Mouse (Mus musculus): Measurements from ENCODE around the gene Arhgef16. TPM values are rescaled to one million over a fixed set of nuclear protein-coding genes. Genes with fewer than 3 reads are reported as not detected.

Gene Arhgef16
- 1 to 10 TPM in 1 of 2 experiments, under 1 TPM in 1; 0.77 to 1.4 TPM for total RNA-seq (2021)

DNA sequence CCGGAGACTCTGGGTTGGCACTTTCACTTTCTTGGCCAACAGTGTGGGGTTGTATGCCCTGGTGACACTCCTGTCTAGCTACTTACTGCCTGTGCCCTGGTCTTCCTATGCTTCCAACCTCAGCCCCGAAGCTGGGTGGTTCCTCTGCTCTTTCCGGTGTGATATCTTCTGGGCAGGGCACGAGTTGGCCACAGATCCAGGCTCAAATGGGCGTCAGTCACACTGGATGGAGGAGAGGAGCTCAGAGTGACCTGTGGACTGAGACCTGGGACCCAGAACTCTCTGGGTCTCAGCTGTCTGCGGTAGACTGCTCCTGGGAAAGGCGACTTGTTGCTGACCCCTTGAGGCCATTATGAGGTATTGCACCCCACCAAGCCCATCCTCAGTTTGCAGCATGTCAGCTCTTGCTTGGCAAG lies at the start of gene Arhgef16:
Gene Arhgef16 (minus strand): TSS at position 211 of the 416 bp plus-strand sequence.
- intact Hi-C loops (cut with DNase I) = loop anchor here (2.0 to 10.0 kb wide), 2 partner anchors 139 to 237 kb away; no protein-coding TSS in a partner anchor
- DNase-seq = peak; percentile 56 to 70

DNA sequence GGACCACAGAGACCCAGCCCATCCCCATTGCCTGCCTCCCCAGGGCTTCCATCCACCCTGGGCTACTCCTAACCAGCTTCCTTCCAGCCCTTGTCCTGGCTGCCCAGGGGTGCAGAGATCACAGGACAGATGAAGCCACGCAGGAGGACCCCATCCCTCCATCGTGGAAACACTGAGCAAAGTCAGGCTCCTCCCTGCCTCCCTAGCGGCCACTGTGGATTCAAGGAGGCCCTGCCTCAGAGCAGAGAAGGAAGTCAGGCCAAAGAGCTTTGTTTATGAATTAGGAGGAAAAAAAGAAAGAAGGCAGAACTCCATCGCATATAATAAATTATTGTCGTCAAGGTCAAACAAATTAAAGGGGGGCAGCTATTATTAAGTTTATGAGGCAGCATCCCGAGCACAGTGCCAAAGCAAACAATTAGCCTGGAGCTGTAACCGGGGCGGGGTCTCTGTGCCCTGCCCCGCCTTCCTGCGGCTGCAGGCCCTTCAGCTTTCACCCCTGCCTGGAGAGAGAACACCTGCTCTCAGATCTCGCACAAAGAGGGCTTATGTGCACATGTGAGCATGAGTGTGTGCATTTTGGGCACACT lies 46.8 kb upstream of the Arhgef16 start:
- no peak for DNase-seq
- intact Hi-C loops (cut with DNase I) = no loop called here

DNA sequence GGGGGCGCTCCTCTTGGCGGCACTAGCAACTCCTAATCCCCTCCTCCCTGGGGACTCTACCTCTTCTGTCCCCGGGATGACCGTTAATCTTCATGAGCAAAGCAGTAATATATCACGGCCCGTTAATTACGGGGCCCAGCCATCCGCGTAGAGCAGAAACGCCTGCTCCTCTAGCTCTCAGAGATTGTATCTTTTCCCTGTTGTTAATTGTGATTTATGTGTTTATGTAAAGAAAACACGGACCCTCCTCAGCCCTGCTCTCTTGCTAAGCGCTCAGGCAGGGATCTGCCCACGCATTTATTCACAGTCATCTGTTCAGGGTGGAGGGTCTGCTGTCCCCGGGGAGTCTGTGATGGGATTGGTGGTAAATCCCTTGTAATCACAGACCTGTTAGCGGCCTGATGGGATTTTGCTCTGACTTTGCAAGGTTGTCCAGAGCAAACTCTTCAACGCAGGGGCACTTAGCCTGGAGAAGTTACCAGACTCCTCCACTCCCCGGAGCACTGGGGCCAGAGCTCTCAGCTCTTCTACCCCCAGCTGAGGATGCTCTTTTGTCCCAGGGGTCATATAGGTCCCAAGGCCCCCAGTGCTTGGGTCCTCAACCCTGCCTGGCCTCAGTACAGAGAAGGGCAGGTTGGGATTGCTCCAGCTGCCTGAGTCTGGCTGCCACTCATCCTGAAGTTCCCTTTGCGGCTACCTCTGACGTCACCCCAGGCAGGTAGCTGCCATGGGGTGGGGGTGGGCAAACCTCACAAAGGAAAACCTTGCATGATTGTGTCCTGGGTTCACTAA lies 45.5 kb upstream of the Arhgef16 start:
- DNase-seq = no peak
- intact Hi-C loops (cut with DNase I) = no loop called here

DNA sequence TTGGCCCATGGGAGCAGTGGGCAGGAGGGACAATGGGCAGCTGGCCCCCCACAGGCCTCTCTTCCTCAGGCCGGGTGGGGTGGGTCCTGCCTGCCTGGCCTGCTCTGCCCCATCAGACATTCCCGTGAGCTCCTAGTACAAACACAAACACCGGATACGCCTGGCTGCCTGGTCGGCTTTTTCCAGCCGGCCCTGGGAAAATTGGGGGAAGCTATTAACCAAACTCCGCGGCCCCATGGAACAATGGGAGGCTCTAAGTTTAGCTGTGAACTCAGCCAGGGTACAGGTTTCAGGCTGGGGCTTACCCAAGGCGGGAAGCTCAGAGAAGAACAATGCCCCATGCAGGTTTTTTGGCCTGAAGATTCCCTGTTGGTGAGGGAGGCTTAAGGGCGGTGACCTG lies 35.2 kb upstream of the Arhgef16 start:
- intact Hi-C loops (cut with DNase I) = no loop called here
- peak; percentile 57 to 66 for DNase-seq

DNA sequence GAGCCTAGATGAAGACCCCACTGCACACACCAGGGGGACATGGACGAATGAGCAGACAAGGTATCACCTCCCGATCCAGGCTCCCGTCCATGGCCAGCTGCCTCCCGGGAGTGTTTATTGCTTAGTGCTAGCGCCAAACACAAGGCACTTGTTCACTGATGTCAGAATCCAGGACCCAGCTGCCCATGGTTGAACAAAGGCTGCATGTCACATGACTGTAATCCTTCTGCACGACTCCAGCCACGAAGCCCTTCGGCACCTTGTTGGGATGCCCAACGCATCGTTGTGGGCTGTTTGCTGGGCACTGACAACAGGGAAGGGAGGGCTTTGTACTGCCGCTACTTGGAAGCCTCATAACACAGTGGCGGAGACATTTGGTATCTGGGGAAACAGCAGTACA lies 34.3 kb upstream of the Arhgef16 start, which contains the start of gene B230104I21Rik:
Gene B230104I21Rik (plus strand): TSS at position 367 of the 400 bp plus-strand sequence.
- no peak for DNase-seq
- intact Hi-C loops (cut with DNase I) = no loop called here

DNA sequence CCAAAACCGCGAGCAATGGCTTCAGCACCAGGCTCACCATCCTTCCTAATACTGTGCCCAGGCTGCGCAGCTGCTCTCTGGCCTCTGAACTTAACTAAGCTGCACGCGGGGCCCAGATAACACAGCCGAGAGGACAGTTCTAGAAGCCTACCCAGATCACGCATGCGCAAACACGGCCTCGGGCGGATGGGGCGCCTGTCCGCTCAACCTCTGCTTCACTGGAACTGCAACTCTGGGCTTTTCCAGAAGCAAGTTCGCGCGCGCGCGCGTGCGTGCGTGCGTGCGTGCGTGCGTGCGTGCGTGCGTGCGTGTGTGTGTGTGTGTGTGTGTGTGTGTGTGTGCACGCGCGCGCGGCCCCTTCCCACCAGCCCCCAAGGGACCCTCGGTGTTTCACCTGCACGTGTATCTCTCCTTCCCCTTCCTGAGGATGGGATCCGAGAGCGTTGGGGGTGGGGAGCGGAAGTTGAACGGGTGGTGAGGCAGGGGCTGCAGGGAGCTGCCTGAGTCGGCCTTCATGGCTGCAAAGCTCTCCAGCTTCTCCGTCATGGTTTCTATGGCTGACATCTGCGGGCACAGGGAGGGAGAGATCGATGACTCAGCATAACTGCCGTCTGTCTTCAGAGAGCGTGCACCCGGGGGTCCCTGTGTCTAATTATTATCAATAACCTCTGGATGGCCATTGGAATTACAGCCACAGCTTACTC lies 33.4 kb upstream of the Arhgef16 start:
- DNase-seq = peak; percentile 42 to 53
- intact Hi-C loops (cut with DNase I) = loop anchor here (5.0 kb wide), 1 partner anchor 477 kb away; no protein-coding TSS in a partner anchor

DNA sequence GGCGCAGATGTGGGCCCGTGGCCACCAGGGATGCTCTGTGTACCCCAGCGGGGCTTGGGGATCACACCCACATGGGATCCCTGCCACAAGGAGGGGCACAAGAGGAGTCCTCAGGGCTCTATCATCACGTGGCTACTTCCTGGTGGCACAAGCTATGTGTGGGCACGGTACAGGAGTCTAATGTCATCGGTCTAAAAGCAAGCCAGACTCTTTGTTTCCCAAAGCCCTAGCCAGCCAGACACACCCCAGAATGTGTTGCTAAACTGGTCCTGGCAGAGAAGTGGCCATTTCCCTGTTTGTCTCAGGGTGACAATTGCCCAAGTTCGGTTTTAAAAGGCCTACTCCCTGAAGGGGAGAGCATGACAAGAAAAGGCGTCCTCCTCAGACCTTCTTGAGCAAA lies 31.8 kb upstream of the Arhgef16 start:
- intact Hi-C loops (cut with DNase I) = loop anchor here (5.0 kb wide), 1 partner anchor 479 kb away; no protein-coding TSS in a partner anchor
- peak; percentile 51 to 67 for DNase-seq

DNA sequence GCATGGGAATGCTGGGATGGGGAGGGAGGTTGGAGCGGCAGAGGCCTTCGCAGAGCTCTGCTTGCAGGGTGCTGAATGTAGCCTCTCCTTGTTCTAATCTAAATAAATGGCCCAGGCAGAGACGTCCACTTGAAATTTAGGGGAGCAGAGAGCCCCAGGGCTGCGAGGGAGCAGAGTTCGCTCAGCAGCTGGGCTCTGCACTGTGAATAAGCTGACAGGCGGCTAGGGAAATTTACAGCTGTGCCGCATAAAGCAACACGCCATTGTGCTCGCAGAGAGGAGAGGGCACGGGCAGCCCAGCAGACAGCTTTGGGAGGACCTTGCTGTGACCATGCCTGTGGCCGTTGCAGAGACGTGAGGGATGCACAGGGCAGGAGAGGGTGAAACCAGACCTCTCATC lies 29.8 kb upstream of the Arhgef16 start:
- DNase-seq = no peak
- intact Hi-C loops (cut with DNase I) = loop anchor here (2.0 to 5.0 kb wide), 2 partner anchors 304 to 481 kb away; no protein-coding TSS in a partner anchor

DNA sequence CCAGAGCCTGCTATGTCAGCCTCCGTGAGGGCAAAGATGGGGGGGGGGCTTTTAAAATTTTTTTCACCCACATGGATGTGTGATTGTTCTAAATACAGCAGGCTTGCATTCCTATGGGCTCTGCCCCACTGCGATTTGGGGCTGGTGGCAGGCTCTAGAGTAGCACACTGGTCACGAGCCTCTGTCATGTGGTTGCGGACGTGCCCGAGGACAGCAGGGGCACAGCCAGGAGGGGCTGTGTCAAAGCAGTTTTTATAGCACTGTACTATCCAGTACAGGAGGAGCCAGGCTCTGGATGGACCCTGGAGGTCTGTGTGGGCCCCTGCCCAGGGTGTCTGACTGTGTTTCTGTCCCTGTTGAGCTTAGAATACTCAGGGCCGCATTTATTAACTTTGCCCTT lies 28.5 kb upstream of the Arhgef16 start:
- peak; percentile 66 to 77 for DNase-seq
- intact Hi-C loops (cut with DNase I) = loop anchor here (2.0 to 5.0 kb wide), 2 partner anchors 305 to 482 kb away; no protein-coding TSS in a partner anchor

DNA sequence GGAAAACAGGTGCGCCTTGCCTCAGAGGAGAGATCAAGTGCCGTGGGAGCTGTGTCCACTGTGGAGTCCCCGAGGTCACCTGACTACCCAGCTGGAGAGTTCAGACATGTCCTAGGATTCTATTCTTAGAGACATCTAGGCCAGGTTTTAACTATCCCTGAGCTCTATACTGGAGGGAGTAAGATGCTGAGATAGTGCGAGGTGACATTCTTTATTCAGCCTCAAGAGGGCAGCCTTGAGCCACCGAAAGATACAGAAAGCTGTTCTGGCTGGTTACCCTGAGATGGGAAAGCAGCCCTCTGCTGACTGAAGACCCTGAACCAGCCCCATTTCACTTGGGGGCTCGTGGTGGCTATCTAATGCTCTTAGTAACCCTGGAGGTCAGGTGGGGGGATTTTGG lies 27.4 kb upstream of the Arhgef16 start:
- DNase-seq = peak; percentile 74 to 86
- intact Hi-C loops (cut with DNase I) = loop anchor here (1.0 to 10.0 kb wide), 6 partner anchors 30 to 468 kb away; no protein-coding TSS in a partner anchor

DNA sequence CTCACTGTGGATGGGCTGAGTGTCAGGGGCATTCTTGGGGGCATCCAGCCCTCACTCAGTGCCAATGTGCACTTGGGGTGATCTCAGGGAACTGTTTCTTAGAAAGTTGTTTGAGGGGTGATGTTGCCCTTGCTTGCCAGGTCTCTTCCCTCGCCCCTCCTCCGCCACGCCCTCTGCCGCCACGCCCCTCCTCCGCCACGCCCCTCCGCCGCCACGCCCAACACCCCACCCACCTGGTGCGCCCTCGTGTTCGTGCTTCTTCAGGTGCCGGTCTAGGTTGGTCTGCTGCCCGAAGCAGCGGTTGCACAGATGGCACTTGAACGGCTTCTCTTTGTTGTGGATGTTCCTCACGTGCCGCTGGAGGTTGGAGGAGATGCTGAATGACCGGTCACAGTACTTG lies 27.0 kb upstream of the Arhgef16 start:
- no peak for DNase-seq
- intact Hi-C loops (cut with DNase I) = loop anchor here (2.0 to 10.0 kb wide), 5 partner anchors 30 to 469 kb away; no protein-coding TSS in a partner anchor

DNA sequence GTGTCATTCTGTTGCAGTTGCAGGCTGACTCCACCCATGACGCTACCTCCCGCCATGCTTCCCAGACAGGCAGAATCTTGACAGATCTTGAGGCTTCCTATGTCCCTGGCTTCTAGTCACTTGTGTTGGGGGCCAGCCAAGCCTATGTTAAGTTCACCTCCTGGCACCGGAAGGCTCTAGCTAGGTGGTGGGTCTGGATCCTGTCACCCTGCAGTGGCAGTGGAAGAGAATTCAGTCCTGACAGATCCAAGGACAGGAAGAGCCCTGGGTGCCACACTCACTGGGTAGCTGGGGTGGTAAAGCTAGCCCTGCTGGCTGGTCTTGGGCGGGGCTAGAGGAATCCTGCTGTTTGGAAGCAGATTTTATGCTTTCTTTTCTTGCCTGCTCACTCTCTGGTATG lies 23.9 kb upstream of the Arhgef16 start:
- intact Hi-C loops (cut with DNase I) = loop anchor here (5.0 to 10.0 kb wide), 2 partner anchors 189 to 472 kb away; no protein-coding TSS in a partner anchor
- DNase-seq = peak in 1 of 2 experiments; percentile 48

DNA sequence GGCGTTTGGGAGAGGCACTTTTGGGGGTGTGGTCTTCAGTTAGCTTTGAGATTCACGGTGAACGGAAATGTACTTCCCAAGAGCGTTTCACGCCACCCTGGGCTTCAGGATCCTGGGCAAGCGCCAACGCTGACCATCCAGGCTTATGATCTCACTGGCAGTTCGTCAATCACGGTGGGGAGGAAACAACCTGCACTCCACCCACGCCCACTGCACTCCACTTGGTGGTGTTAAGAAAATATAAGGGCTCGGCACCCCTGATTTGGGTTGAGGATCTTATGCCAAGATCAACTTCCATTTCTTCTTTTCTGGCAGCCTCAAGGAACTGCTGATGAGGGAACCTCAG lies 12.1 kb upstream of the Arhgef16 start:
- no peak for DNase-seq
- intact Hi-C loops (cut with DNase I) = no loop called here

DNA sequence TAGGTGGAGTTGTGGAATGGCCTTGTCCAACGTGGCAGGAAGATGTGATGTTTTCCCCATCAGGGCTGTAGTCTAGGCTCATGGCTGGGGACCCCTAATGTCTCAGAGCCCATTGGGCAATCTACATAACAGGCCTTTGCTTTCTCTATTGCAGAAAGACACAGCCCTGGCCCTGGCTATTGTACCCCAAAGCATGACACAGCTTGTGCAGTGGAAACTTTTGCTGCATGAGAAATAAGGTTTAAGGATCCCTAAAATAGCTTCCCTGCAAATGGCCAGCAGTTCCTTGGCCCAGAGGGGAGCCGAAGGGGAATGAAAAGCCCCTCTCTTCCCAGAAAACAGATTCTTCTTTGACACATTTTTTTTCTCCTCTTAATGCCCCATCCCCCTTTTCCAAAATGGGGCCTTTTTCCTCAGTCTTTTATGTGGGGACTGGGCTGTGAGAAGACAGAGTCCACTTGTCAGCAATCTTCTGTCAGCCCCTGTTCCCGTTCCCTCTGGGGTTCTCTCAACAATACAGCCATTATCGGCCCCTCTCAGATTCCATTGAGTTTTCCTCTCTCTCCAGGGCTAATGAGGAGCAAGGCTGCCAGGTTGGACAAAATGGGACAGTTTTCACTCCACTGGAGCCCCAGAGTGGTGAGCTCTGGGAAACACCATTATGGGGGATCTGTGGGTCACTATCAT lies 11.6 kb upstream of the Arhgef16 start:
- intact Hi-C loops (cut with DNase I) = no loop called here

DNA sequence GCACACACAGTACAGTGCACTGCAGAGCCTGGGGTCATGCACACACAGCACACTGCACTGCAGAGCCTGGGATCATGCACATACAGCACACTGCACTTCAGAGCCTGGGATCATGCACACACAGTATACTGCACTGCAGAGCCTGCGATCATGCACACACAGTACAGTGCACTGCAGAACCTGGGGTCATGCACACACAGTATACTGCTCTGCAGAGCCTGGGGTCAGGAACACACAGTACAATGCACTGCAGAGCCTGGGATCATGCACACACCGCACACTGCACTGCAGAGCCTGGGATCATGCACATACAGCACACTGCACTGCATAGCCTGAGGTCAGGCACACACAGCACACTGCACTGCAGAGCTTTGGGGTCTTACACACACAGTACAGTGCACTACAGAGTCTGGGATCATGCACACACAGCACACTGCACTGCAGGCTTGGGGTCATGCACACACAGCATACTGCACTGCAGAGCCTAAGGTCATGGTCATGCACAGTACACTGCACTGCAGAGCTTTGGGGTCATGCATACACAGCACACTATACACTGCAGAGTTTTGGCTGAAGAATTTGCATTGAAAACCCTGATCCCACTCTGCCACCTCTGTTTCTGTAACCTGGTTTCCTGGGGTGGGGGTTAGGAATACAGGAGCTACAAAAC lies 10.8 kb upstream of the Arhgef16 start:
- intact Hi-C loops (cut with DNase I) = no loop called here

More for the DNA sequence above, 11.6 kb upstream of the Arhgef16 start:
- DNase-seq = no peak

DNA sequence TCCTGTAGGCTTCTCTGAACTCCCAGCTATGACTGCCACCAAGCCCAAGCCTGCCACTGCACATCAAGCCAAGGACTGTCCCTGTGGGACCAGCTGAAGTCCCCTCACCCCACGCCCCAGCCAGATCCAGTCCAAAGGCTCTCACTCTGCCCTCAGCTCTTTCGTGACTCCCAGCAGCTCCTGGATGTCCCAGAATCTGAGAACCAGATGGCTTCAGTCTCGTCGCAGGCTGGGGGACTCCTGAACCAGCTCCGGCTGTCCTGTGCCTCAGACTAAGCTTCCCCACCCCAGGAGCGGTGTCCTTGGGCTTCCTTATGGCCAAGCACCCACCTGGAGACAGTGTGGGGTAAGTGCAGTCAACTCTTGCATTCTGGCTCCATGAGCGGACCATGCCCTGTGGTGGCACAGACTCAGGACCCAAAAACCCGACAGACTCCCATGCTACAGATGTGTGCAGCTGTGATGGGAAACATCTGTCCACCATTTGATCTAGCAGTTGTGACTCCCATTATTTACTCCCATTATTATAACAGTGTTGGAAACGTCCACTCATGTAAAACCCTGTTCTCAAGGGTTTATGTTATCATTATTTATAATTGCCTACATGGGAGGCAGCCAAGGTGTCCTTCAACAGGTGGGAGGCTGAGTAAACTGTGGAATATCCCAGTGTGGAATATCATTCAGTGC lies 9.2 kb upstream of the Arhgef16 start:
- intact Hi-C loops (cut with DNase I) = no loop called here
- DNase-seq = no peak

More for the DNA sequence above, 10.8 kb upstream of the Arhgef16 start:
- DNase-seq = no peak

DNA sequence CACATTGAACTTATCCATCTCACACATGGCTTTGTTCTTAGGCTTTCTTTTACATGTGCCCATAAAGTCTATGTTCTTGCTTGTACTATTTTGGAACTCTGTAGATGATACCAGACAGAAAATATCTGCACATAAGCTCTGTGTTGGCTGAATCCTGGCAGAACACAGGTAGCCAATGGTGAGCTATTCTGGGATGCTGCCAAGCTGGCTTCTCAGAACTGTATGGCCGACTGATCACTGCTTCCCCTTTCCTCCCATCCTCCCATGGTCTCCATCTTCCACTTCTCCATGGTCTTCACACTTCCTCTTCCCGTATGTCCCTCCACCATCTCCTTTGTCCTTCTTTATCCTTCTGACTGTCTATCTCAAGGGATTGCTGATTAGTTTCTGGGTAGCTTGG lies 7.7 kb upstream of the Arhgef16 start:
- intact Hi-C loops (cut with DNase I) = loop anchor here (10.0 kb wide), 1 partner anchor 244 kb away; no protein-coding TSS in a partner anchor
- DNase-seq = no peak

DNA sequence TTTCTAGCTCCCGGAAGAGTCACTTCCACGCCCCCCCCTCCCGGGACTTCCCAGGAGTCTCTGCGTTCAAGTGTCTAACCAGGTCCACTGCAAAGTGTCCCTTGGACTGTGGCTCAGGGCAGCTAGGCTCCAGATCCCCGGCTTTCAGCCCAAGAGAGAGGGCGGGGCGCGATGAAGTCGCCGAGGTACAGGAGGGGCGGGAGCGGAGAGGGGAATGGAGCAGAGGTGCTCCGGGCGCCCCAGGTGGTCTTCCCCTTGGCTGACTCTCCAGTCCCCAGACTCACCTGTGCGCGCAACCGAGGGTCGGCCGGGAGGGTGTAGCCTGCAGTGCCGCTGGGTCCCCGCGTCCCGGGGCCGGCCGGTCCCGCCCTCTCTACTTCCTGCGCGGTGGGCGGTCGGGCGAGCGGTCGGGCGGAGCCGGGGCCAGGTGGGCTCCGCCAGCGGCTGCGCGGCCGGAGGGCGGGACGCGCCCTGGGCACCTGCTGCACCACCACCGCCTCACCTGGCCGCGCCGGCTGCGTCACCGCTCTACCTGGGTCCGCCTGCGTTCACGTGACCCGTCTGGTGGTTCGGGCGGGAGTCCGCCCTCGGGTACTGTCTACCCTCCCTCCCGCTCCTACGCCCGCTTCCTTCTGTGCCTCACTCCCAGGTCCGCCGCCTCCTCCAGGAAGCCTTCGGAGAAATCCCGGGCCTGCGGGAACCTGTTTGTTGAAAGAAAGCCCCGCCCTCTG lies 1.8 kb downstream of the Arhgef16 start:
- DNase-seq = no peak
- intact Hi-C loops (cut with DNase I) = loop anchor here (2.0 to 10.0 kb wide), 2 partner anchors 137 to 235 kb away; no protein-coding TSS in a partner anchor
